ENCODE assay signal across 10 mouse cellular contexts in the genomic region with DNA sequence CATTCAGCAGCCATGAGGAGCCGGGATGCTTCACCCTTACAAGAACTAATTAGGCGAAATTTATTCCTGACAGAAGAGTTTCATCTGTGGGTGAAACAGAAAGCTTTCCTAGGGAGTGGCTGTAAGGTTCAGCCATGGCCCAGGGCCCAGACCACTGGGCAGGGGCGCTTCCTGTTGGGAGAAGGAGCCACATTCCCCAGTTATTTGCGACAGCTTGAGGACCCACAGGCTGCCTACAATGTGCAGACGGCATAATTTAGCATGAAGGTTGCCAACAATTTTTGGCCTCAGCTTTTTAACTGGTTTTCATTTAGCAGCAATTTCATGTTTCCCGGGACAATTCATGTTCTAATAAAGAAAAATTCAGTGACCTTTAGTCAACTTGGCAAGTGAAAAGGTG.
DNase-seq lines count a peak whose midpoint lies in the region; TF ChIP-seq lines count a peak whose summit lies in the region.
"Had no signal": no experiment of that assay in that cellular context is flagged by ENCODE, and none has a peak within 500 bp of the region (broad histone marks: within the 10 kb centered on the region; RNA-seq: fewer than 3 reads in every experiment).

No protein-coding gene starts in this region.

- no peak for TF ChIP-seq CTCF in lung, adult 2 months (IDR thresholded peaks at IDR 0.05; ENCODE audit: insufficient read depth, low read length)

- intact Hi-C loops in gastrocnemius, postnatal 36 days (cut with DNase I), result no loop called here

- 73% methylated on average over 6 of the region's 6 CpGs for WGBS in lung, adult 2 months

- DNase-seq in cerebellum, postnatal 25 days, result peak; percentile 7 to 38
- no peak for DNase-seq in cerebellum, adult 18-20 months
- DNase-seq in lung, postnatal 10 days, result peak; percentile 25
- no peak for DNase-seq in lung, adult 2 months
- DNase-seq in gastrocnemius, postnatal 36 days, result peak; percentile 27 to 47
- DNase-seq in frontal cortex, postnatal 14 days (ENCODE audit: low spot score in 2 of 2), result no peak
- no peak for DNase-seq in adipocyte (ENCODE audit: low spot score)
- DNase-seq: heart, adult 2 months; kidney, postnatal 25 days had no signal

- no peaks in the 10 kb centered on the region for H3K4me1 ChIP-seq in lung, adult 2 months (ENCODE audit: control insufficient read depth, insufficient read depth, low read length)
- H3K4me1 ChIP-seq: embryonic facial prominence, embryonic 12.5 days had no signal

- TF ChIP-seq POLR2A in lung, adult 2 months (IDR thresholded peaks at IDR 0.05; ENCODE audit: borderline replicate concordance, extremely low read depth, low read depth, low read length), result no peak

- H3K4me3 ChIP-seq in lung, adult 2 months (replicated peaks; ENCODE audit: extremely low read depth, low read depth, low read length), result no peak overlapping the region
- H3K4me3 ChIP-seq: embryonic facial prominence, embryonic 12.5 days; heart, adult 2 months had no signal

Comparison
In these comparisons a context has a peak if more than half of its experiments do, and no peak if none do; other contexts are left out.
1. DNase-seq: peak in cerebellum, postnatal 25 days (2 of 2), lung, postnatal 10 days (single experiment) and gastrocnemius, postnatal 36 days (2 of 2); none in cerebellum, adult 18-20 months (0 of 2), lung, adult 2 months (single experiment), frontal cortex, postnatal 14 days (0 of 2) and adipocyte (single experiment).